Mouse (Mus musculus): ENCODE measurements around the gene Ptp4a2.

DNA sequence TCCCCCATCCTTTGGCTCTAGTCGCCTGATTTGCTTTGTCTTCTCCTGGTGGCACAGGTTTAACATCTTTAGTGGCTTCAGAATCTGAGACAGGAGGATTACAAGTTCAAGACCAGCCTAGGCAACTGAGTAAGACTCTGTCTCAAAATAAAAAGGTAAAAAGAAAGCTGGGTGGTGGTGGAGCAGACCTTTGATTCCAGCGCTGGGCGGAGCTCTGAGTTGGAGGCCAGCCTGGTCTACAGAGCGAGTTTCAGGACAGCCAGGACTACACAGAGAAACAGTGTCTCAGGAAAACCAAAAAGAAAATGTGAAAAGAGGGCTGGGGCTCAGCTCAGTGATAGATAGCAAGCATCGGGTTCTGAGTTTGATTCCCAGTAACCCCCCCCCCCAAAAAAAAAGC lies 27.5 kb upstream of the Ptp4a2 start:
- TF ChIP-seq CTCF (IDR thresholded peaks at IDR 0.05; ENCODE audit: borderline replicate concordance, insufficient read depth, low read length) (no peak), POLR2A (IDR thresholded peaks at IDR 0.05; ENCODE audit: low read depth, low read length) (no peak)

Data from embryonic fibroblast, embryonic 13.5 days (primary cell).